Mouse (Mus musculus): Measurements from ENCODE around the gene Rbfox1.

DNA sequence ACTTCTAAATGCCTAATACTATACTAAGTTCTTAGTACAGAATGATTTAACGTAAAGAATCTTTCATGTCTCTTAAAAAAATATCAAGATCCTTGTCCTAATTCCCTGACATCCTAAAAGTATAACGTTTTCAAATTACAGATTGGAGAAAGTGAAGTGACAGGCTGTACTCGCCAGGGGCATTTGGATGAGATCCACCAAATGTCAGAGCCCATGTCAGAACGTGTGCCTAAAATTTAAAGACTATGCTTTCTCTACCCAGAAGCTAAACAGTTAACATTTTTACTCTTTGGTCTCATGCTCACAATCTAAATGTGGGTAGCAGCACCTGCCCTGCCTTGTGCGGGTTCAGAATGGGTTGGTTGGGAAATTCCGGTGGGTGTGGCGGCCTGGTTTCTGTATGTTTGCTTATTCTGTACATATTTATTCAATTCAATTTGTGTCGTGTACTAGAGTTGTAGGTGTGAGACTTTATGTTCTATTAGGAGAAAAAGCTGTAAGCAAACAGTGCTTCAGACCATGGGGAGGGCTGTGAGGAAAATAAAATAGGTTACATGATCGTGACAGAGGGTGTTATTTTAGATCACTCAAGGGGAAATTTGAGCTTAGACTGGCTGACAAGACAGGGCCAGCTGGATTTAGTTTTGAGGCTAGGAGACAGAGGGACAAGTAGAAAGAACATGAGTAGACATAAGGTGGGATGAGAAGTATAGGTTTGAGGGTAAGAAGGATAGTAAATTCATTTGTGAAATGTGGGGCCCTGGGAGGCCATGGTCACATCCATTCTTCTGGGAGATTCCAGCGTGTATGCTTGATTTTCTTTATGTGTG, 1203.7 kb downstream of the Rbfox1 start:
- TF ChIP-seq GATA1 (IDR thresholded peaks at IDR 0.05; ENCODE audit: borderline replicate concordance, low read length), result no peak
- no peak for TF ChIP-seq FLI1 (IDR thresholded peaks at IDR 0.05; ENCODE audit: low read length)

Data from megakaryocyte, embryonic 14.5 days (primary cell).